Mouse (Mus musculus) megakaryocyte-erythroid progenitor cell, adult 5-6 weeks (primary cell): Measurements from ENCODE around the gene Tubb4b. TPM values are rescaled to one million over a fixed set of nuclear protein-coding genes. Genes with fewer than 3 reads are reported as not detected.

Source experiments
- ATAC-seq: replicated peaks from 2 replicates; pipeline ENCODE4 v1.8.0; 2016; ENCODE audit warnings: mild to moderate bottlenecking, inconsistent platforms; ENCODE audit not compliant: severe bottlenecking, poor library complexity, low FRiP score, low TSS enrichment
- total RNA-seq, 2 experiments: library from RNA; stranded (forward) in 1 of 2; stranded (reverse) in 1 of 2; fragments of 200-1000, 215-1000 nt in 1 of 2; fragments of >200 nt in 1 of 2; fragmentation: Nextera tagmentation in 1 of 2; gene quantifications; 2 replicates each; pipeline ENCODE4 v1.2.3; 2014 to 2017

Tubb4b gene
- total RNA-seq, 2 experiments from 2014 or later, result 769 to 785 TPM

GRCm38 (mm10) chr2:25196172-25196954 lies 28.1 kb downstream of the Tubb4b start, which contains the start of gene Tor4a:
TSS of gene Tor4a (minus strand) at chr2:25196886.
- peak; percentile 75 for ATAC-seq

- peak; percentile 51 for ATAC-seq
Measured at GRCm38 (mm10) chr2:25195211-25196156, 29.0 kb downstream of the Tubb4b start.

- no peak; the same call in none of the 2 replicates for ATAC-seq
Measured at GRCm38 (mm10) chr2:25194486-25195171, 29.9 kb downstream of the Tubb4b start.

- ATAC-seq, result no peak
Measured at GRCm38 (mm10) chr2:25194006-25194405, 30.5 kb downstream of the Tubb4b start.

- peak; percentile 49 for ATAC-seq
Measured at GRCm38 (mm10) chr2:25193330-25193770, 31.2 kb downstream of the Tubb4b start.

GRCm38 (mm10) chr2:25187841-25188240 lies 36.7 kb downstream of the Tubb4b start:
- ATAC-seq, result no peak

GRCm38 (mm10) chr2:25186575-25186930 lies 37.9 kb downstream of the Tubb4b start:
- no peak for ATAC-seq

GRCm38 (mm10) chr2:25185625-25186574 lies 38.6 kb downstream of the Tubb4b start:
- peak; percentile 71 for ATAC-seq

- ATAC-seq, result no peak
Measured at GRCm38 (mm10) chr2:25184496-25184895, 40.0 kb downstream of the Tubb4b start.

GRCm38 (mm10) chr2:25183336-25183735 lies 41.2 kb downstream of the Tubb4b start:
- no peak for ATAC-seq

GRCm38 (mm10) chr2:25182664-25183063 lies 41.8 kb downstream of the Tubb4b start:
- no peak for ATAC-seq

GRCm38 (mm10) chr2:25181891-25182397 lies 42.6 kb downstream of the Tubb4b start:
- no peak for ATAC-seq

- peak; percentile 38; the same call in 1 of the 2 replicates for ATAC-seq
Measured at GRCm38 (mm10) chr2:25180973-25181890, 43.3 kb downstream of the Tubb4b start.

GRCm38 (mm10) chr2:25180478-25180903 lies 44.0 kb downstream of the Tubb4b start, which contains the start of gene Nrarp:
TSS of gene Nrarp (plus strand) at chr2:25180758.
- peak; percentile 77 for ATAC-seq

- no peak for ATAC-seq
Measured at GRCm38 (mm10) chr2:25179566-25180217, 44.8 kb downstream of the Tubb4b start.

- no peak for ATAC-seq
Measured at GRCm38 (mm10) chr2:25178285-25178972, 46.1 kb downstream of the Tubb4b start.
